Mouse (Mus musculus): ENCODE data around the gene Slc8b1. TPM values are rescaled to one million over a fixed set of nuclear protein-coding genes. Genes with fewer than 3 reads are reported as not detected.

The Slc8b1 gene
- total and polyA plus RNA-seq, 3 experiments, result 10.0 to 13.2 (median 12.2) TPM

GRCm38 (mm10) chr5:120517552-120517951, 6.6 kb downstream of the Slc8b1 start:
- H3K9ac ChIP-seq (ENCODE audit: low read depth, low read length), result peak overlapping the region; percentile 7
- 31% methylated on average over 9 of the region's 9 CpGs for WGBS
- TF ChIP-seq EP300 (IDR thresholded peaks at IDR 0.05; ENCODE audit: insufficient read depth, low read depth, low read length) (peak; percentile 40; the same call in 1 of the 2 replicates), CTCF (IDR thresholded peaks at IDR 0.05) (no peak)
- intact Hi-C loops (cut with DNase I), result no loop called here
- peaks cover 33% of the 10 kb centered on the region for H3K4me1 ChIP-seq (ENCODE audit: control insufficient read depth, insufficient read depth, low read length)
- no peaks in the 10 kb centered on the region for H3K79me2 ChIP-seq (replicated peaks; ENCODE audit: control insufficient read depth, insufficient read depth, low read length)
- DNase-seq, result peak; percentile 71 to 81
- H3K4me3 ChIP-seq, result no peak overlapping the region
- H3K27me3 ChIP-seq (ENCODE audit: control insufficient read depth, insufficient read depth, low read length), result no peaks in the 10 kb centered on the region
- no peaks in the 10 kb centered on the region for H3K36me3 ChIP-seq (ENCODE audit: control insufficient read depth, insufficient read depth, low read length)
- H3K27ac ChIP-seq, result peak overlapping the region; percentile 83

DNA sequence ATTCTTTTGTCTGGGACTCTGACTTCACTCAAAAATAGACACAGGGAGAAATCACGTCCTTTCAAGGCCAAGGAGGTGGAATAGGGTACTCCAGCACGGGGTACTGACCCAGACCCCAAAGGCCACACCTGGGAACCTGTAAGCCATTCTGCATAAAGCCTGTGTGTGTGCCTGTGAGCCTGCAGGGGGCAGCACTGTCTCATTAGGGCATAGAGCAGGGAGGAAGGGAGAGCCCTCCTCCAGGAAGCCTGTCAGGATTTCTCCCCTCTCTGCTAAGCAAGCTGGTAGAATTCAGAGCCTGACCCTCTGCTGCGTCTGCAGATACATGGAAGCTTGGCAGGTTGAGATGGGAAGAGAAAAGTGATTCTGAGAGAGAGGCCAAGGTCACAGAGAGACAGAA, 11.7 kb downstream of the Slc8b1 start:
- Histone ChIP-seq H3K27ac (no peak overlapping the region), H3K27me3 (ENCODE audit: control insufficient read depth, insufficient read depth, low read length) (no peaks in the 10 kb centered on the region), H3K4me1 (ENCODE audit: control insufficient read depth, insufficient read depth, low read length) (peaks cover 3% of the 10 kb centered on the region), H3K36me3 (ENCODE audit: control insufficient read depth, insufficient read depth, low read length) (no peaks in the 10 kb centered on the region), H3K9ac (ENCODE audit: low read depth, low read length) (no peak overlapping the region), H3K79me2 (replicated peaks; ENCODE audit: control insufficient read depth, insufficient read depth, low read length) (no peaks in the 10 kb centered on the region), H3K4me3 (no peak overlapping the region)
- 68% methylated on average over 3 of the region's 3 CpGs for WGBS
- intact Hi-C loops (cut with DNase I), result no loop called here
- no peak for TF ChIP-seq POLR2A (IDR thresholded peaks at IDR 0.05; ENCODE audit: insufficient read depth, low read depth, low read length)
- TF ChIP-seq CTCF (IDR thresholded peaks at IDR 0.05), result peak; percentile 73
- no peak for TF ChIP-seq EP300 (IDR thresholded peaks at IDR 0.05; ENCODE audit: insufficient read depth, low read depth, low read length)
- DNase-seq, result peak in 1 of 2 experiments; percentile 53

DNA sequence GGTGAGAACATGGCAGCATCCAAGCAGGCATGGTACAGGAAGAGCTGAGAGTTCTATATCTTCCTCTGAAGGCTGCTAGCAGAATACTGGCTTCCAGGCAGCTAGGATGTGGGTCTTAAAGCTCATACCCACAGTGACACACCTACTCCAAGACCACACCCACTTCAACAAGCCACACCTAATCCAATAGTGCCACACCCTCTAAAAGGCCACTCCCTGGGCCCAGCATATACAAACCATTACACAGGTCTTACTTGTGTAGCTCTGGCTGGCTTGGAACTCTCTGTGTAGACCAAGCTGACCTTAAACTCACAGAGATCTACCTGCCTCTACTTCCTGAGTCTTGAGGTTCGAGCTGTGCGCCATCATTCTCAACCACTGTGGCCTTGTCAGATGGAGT, 13.8 kb downstream of the Slc8b1 start:
- Histone ChIP-seq H3K27ac (no peak overlapping the region), H3K36me3 (ENCODE audit: control insufficient read depth, insufficient read depth, low read length) (no peaks in the 10 kb centered on the region), H3K4me1 (ENCODE audit: control insufficient read depth, insufficient read depth, low read length) (no peaks in the 10 kb centered on the region), H3K9ac (ENCODE audit: low read depth, low read length) (no peak overlapping the region), H3K4me3 (no peak overlapping the region), H3K27me3 (ENCODE audit: control insufficient read depth, insufficient read depth, low read length) (no peaks in the 10 kb centered on the region), H3K79me2 (replicated peaks; ENCODE audit: control insufficient read depth, insufficient read depth, low read length) (no peaks in the 10 kb centered on the region)
- WGBS, result 97% methylated on average over 2 of the region's 2 CpGs
- intact Hi-C loops (cut with DNase I), result no loop called here
- no peak for DNase-seq
- TF ChIP-seq CTCF (IDR thresholded peaks at IDR 0.05), result no peak
- no peak for TF ChIP-seq POLR2A (IDR thresholded peaks at IDR 0.05; ENCODE audit: insufficient read depth, low read depth, low read length)
- no peak for TF ChIP-seq EP300 (IDR thresholded peaks at IDR 0.05; ENCODE audit: insufficient read depth, low read depth, low read length)

DNA sequence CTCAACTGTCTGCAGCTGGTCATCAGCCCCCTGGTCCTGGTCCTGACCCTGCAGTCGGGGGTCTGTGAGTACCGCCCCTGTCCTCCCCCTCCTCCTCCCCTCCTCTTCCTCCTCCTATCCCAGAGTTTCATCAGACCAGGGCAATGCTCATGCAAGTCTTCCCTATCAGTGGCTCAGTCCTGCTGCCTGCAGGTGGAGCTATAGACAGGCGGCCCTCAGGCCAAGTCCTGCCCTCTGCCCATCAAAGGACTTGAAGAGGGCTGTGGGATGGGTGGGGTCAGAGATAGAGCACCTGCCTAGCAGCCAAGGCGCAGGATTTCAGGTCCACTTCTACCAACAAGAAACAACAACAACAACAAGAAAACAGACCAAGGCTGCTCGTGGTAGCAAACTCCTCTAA, 14.8 kb downstream of the Slc8b1 start:
- H3K79me2 ChIP-seq (replicated peaks; ENCODE audit: control insufficient read depth, insufficient read depth, low read length), result no peaks in the 10 kb centered on the region
- no peak overlapping the region for H3K27ac ChIP-seq
- no peaks in the 10 kb centered on the region for H3K36me3 ChIP-seq (ENCODE audit: control insufficient read depth, insufficient read depth, low read length)
- no peak overlapping the region for H3K4me3 ChIP-seq
- intact Hi-C loops (cut with DNase I), result no loop called here
- H3K27me3 ChIP-seq (ENCODE audit: control insufficient read depth, insufficient read depth, low read length), result no peaks in the 10 kb centered on the region
- H3K9ac ChIP-seq (ENCODE audit: low read depth, low read length), result no peak overlapping the region
- DNase-seq, result no peak
- TF ChIP-seq POLR2A (IDR thresholded peaks at IDR 0.05; ENCODE audit: insufficient read depth, low read depth, low read length) (no peak), CTCF (IDR thresholded peaks at IDR 0.05) (peak; percentile 41), EP300 (IDR thresholded peaks at IDR 0.05; ENCODE audit: insufficient read depth, low read depth, low read length) (no peak)
- H3K4me1 ChIP-seq (ENCODE audit: control insufficient read depth, insufficient read depth, low read length), result no peaks in the 10 kb centered on the region
- 51% methylated on average over 5 of the region's 5 CpGs for WGBS

DNA sequence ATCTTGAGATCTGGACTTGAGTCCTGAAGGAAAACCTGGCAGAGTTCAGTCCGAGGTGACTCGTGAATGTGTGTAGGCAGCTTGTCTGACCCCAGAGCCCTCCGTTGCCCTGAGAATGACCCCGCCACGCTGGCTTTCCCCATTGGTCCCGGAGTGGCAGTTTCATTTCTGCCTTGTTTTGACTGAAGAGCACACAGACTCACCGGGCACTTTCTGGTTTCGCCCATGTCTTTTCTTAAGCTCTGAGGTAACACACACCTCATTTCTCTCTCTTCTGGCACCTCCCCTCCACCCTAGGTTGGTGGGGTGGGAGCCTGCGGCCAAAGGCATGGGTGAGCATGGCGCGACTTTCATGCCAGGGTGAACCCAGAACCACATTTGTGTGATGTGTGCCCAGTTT, 15.3 kb downstream of the Slc8b1 start:
- no peak for DNase-seq
- Histone ChIP-seq H3K27me3 (ENCODE audit: control insufficient read depth, insufficient read depth, low read length) (no peaks in the 10 kb centered on the region), H3K9ac (ENCODE audit: low read depth, low read length) (no peak overlapping the region), H3K79me2 (replicated peaks; ENCODE audit: control insufficient read depth, insufficient read depth, low read length) (no peaks in the 10 kb centered on the region), H3K4me1 (ENCODE audit: control insufficient read depth, insufficient read depth, low read length) (no peaks in the 10 kb centered on the region), H3K27ac (no peak overlapping the region), H3K4me3 (no peak overlapping the region), H3K36me3 (ENCODE audit: control insufficient read depth, insufficient read depth, low read length) (no peaks in the 10 kb centered on the region)
- intact Hi-C loops (cut with DNase I), result no loop called here
- TF ChIP-seq EP300 (IDR thresholded peaks at IDR 0.05; ENCODE audit: insufficient read depth, low read depth, low read length), result no peak
- no peak for TF ChIP-seq CTCF (IDR thresholded peaks at IDR 0.05)
- TF ChIP-seq POLR2A (IDR thresholded peaks at IDR 0.05; ENCODE audit: insufficient read depth, low read depth, low read length), result no peak
- WGBS, result 84% methylated on average over 11 of the region's 11 CpGs

DNA sequence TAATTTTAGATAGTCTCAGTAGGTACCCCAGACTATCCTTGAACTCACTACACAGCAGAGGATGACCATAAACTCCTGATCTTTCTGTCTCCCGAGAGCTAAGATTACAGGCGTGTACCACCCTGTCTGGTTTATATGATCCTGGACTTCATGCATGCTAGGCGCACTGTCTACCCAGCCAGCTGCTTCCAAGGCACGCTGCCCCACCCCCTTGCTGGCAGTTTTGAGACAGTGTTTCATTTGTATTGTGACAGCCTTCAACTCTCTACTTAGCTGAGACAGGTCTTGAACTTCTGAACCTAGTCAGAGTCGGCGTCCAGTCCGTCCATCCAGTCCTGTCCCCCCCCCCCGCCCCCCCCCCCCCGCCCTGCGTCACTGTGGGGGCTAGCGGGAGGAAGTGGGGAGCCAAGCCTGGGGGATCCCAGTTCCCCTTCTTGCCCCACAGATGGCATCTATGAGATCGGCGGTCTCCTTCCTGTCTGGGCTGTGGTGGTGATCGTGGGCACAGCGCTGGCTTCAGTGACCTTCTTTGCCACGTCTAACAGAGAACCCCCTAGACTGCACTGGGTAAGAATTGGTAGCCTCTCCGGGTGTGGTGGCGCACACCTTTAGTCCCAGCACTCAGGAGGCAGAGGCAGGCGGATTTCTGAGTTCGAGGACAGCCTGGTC, 16.5 kb downstream of the Slc8b1 start:
- Histone ChIP-seq H3K36me3 (ENCODE audit: control insufficient read depth, insufficient read depth, low read length) (no peaks in the 10 kb centered on the region), H3K27ac (no peak overlapping the region), H3K79me2 (replicated peaks; ENCODE audit: control insufficient read depth, insufficient read depth, low read length) (no peaks in the 10 kb centered on the region), H3K4me3 (no peak overlapping the region), H3K4me1 (ENCODE audit: control insufficient read depth, insufficient read depth, low read length) (no peaks in the 10 kb centered on the region), H3K27me3 (ENCODE audit: control insufficient read depth, insufficient read depth, low read length) (no peaks in the 10 kb centered on the region), H3K9ac (ENCODE audit: low read depth, low read length) (no peak overlapping the region)
- no peak for DNase-seq
- TF ChIP-seq EP300 (IDR thresholded peaks at IDR 0.05; ENCODE audit: insufficient read depth, low read depth, low read length) (no peak), CTCF (IDR thresholded peaks at IDR 0.05) (no peak), POLR2A (IDR thresholded peaks at IDR 0.05; ENCODE audit: insufficient read depth, low read depth, low read length) (no peak)
- 84% methylated on average over 18 of the region's 20 CpGs for WGBS
- intact Hi-C loops (cut with DNase I), result no loop called here
